ENCODE assay signal across 8 mouse cellular contexts in the genomic region with DNA sequence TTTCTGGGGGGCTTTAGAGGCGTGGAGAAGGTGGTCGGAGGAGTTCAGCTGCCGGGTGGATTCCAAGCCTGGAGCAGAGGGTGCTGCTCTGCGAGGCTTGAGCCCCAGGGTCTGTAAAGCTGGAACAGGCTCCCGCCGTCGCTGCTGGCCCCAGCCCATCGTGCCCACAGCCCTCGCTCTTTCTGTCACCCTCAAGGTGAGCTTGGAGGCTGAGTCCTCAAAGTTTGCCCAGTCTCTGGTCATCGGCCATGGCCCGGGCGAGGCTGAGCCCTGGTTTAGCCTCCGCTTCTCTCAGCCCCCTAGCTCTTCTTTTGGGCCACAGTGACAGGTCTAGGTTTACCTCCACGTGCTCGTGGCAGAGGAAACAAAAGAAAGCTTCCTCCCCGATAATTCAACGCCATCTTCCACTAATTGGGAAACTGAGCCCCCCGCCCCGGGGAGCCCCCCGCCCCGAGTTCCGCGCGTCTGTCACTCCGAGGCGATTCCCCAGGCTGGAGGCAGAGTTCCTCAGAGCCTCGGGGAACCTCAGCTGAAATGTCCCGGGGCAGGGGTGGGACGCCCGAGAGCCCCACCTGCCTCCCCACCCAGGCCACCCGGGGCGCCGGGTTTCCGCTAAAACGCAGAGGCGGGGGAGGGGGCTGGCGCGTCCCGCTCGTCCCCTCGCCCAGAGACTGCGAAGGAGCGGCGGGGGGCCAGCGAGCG.
A peak's percentile ranks its signal among the peaks of the same experiment; 100 is the strongest.
DNase-seq lines count a peak whose midpoint lies in the region; ATAC-seq and TF ChIP-seq lines count a peak whose summit lies in the region.

No protein-coding gene starts in this region.

- no peak overlapping the region; the same call in 1 of the 2 replicates for H3K27ac ChIP-seq in forebrain, embryonic 14.5 days (ENCODE audit: low read depth, low read length)
- H3K27ac ChIP-seq in hindbrain, embryonic 16.5 days (ENCODE audit: low read depth, low read length), result peak overlapping the region; percentile 92; the same call in 1 of the 2 replicates
- no peak overlapping the region; the same call in 1 of the 2 replicates for H3K27ac ChIP-seq in liver, embryonic 14.5 days
- no peak overlapping the region; the same call in 1 of the 2 replicates for H3K27ac ChIP-seq in neural tube, embryonic 13.5 days (replicated peaks)

- peak overlapping the region; percentile 91 for H3K9ac ChIP-seq in forebrain, embryonic 14.5 days (ENCODE audit: low read length)
- H3K9ac ChIP-seq in hindbrain, embryonic 16.5 days (ENCODE audit: low read depth, low read length), result peak overlapping the region; percentile 83
- peak overlapping the region; percentile 91 for H3K9ac ChIP-seq in liver, embryonic 14.5 days (replicated peaks)
- H3K9ac ChIP-seq in neural tube, embryonic 13.5 days, result peak overlapping the region; percentile 85

- DNase-seq in lung, adult 18-20 months, result peak; percentile 6 to 24
- no peak for DNase-seq in lung, postnatal 25 days (ENCODE audit: low spot score)
- peak; percentile 22 for DNase-seq in brain, embryonic 14.5 days (ENCODE audit: low read depth)
- peak; percentile 15 for DNase-seq in forebrain, embryonic 14.5 days (ENCODE audit: low spot score)
- DNase-seq in liver, embryonic 14.5 days (ENCODE audit: low read depth in 3 of 3, low spot score in 3 of 3), result no peak
- peak; percentile 75 for DNase-seq in thymus, postnatal 4 days

- WGBS in forebrain, embryonic 14.5 days, result 32% methylated on average over 30 of the region's 46 CpGs
- 18% methylated on average over 37 of the region's 46 CpGs for WGBS in hindbrain, embryonic 16.5 days
- WGBS in liver, embryonic 14.5 days (ENCODE audit: insufficient replicate concordance), result 8% methylated on average over 35 of the region's 46 CpGs
- WGBS in neural tube, embryonic 13.5 days, result 16% methylated on average over 42 of the region's 46 CpGs

- H3K4me1 ChIP-seq in forebrain, embryonic 14.5 days (ENCODE audit: control insufficient read depth, insufficient read depth, low read length), result peaks cover 4% of the 10 kb centered on the region; the same call in 1 of the 2 replicates
- H3K4me1 ChIP-seq in hindbrain, embryonic 16.5 days (ENCODE audit: control insufficient read depth, insufficient read depth, low read depth, low read length), result peaks cover 3% of the 10 kb centered on the region; the same call in 1 of the 2 replicates
- 0 out of 4 replicates have a peak, but pooled peaks cover 0 to 2% of the 10 kb centered on the region in 2 experiments for H3K4me1 ChIP-seq in liver, embryonic 14.5 days (replicated peaks; ENCODE audit: control insufficient read depth in 2 of 2, insufficient read depth in 2 of 2, low read length in 1 of 2)
- peaks cover 12% of the 10 kb centered on the region for H3K4me1 ChIP-seq in neural tube, embryonic 13.5 days (replicated peaks)

- no peak for TF ChIP-seq POLR2A in brain, embryonic 14.5 days (IDR thresholded peaks at IDR 0.05; ENCODE audit: borderline replicate concordance, extremely low read depth, insufficient read depth, insufficient read length, poor library complexity, severe bottlenecking)

- TF ChIP-seq CTCF in brain, embryonic 14.5 days (IDR thresholded peaks at IDR 0.05; ENCODE audit: borderline replicate concordance, extremely low read depth, insufficient read depth, insufficient read length), result no peak
- no peak for TF ChIP-seq CTCF in liver, embryonic 14.5 days (IDR thresholded peaks at IDR 0.05; ENCODE audit: low read depth)

- no peaks in the 10 kb centered on the region for H3K27me3 ChIP-seq in forebrain, embryonic 14.5 days (replicated peaks; ENCODE audit: control insufficient read depth, insufficient read depth, low read length)
- H3K27me3 ChIP-seq in hindbrain, embryonic 16.5 days (replicated peaks; ENCODE audit: control insufficient read depth, insufficient read depth, low read length), result no peaks in the 10 kb centered on the region
- H3K27me3 ChIP-seq in liver, embryonic 14.5 days (ENCODE audit: control insufficient read depth, insufficient read depth, low read length), result no peaks in the 10 kb centered on the region
- no peaks in the 10 kb centered on the region for H3K27me3 ChIP-seq in neural tube, embryonic 13.5 days

- no peaks in the 10 kb centered on the region for H3K9me3 ChIP-seq in forebrain, embryonic 14.5 days (replicated peaks; ENCODE audit: control insufficient read depth, low read length)
- H3K9me3 ChIP-seq in hindbrain, embryonic 16.5 days (ENCODE audit: control insufficient read depth, low read length), result peaks cover 2% of the 10 kb centered on the region; the same call in 1 of the 2 replicates
- H3K9me3 ChIP-seq in liver, embryonic 14.5 days (ENCODE audit: control insufficient read depth, low read length), result no peaks in the 10 kb centered on the region
- H3K9me3 ChIP-seq in neural tube, embryonic 13.5 days, result no peaks in the 10 kb centered on the region

- H3K4me3 ChIP-seq in forebrain, embryonic 14.5 days (ENCODE audit: low read depth, low read length), result peak overlapping the region; percentile 58
- H3K4me3 ChIP-seq in hindbrain, embryonic 16.5 days (ENCODE audit: low read length), result peak overlapping the region; percentile 70
- peak overlapping the region; percentile 86 to 87 for H3K4me3 ChIP-seq in liver, embryonic 14.5 days (ENCODE audit: insufficient read depth in 1 of 2, low read depth in 2 of 2, low read length in 2 of 2)
- peak overlapping the region; percentile 64 for H3K4me3 ChIP-seq in neural tube, embryonic 13.5 days

- peak overlapping the region; percentile 60 for H3K4me2 ChIP-seq in forebrain, embryonic 14.5 days (ENCODE audit: low read length)
- peak overlapping the region; percentile 54 for H3K4me2 ChIP-seq in hindbrain, embryonic 16.5 days (ENCODE audit: low read length)
- peak overlapping the region; percentile 74 for H3K4me2 ChIP-seq in liver, embryonic 14.5 days (ENCODE audit: low read depth)
- peak overlapping the region; percentile 66 for H3K4me2 ChIP-seq in neural tube, embryonic 13.5 days

- no peaks in the 10 kb centered on the region for H3K36me3 ChIP-seq in forebrain, embryonic 14.5 days (ENCODE audit: control insufficient read depth, insufficient read depth, low read length)
- H3K36me3 ChIP-seq in hindbrain, embryonic 16.5 days (ENCODE audit: control insufficient read depth, insufficient read depth, low read length), result no peaks in the 10 kb centered on the region
- H3K36me3 ChIP-seq in liver, embryonic 14.5 days (replicated peaks; ENCODE audit: control insufficient read depth, insufficient read depth, low read depth), result no peaks in the 10 kb centered on the region
- no peaks in the 10 kb centered on the region for H3K36me3 ChIP-seq in neural tube, embryonic 13.5 days

- ATAC-seq in forebrain, embryonic 14.5 days, result peak; percentile 16
- peak; percentile 12 for ATAC-seq in hindbrain, embryonic 16.5 days
- peak; percentile 57 for ATAC-seq in liver, embryonic 14.5 days (ENCODE audit: insufficient read depth)
- ATAC-seq in neural tube, embryonic 13.5 days (ENCODE audit: low read depth), result peak; percentile 30

- no peak for TF ChIP-seq EP300 in liver, embryonic 14.5 days (IDR thresholded peaks at IDR 0.05; ENCODE audit: low read depth)

Comparison
In these comparisons a context has a peak if more than half of its experiments do, and no peak if none do; other contexts are left out.
1. DNase-seq: peak in lung, adult 18-20 months (2 of 2), brain, embryonic 14.5 days (single experiment), forebrain, embryonic 14.5 days (single experiment) and thymus, postnatal 4 days (single experiment); none in lung, postnatal 25 days (single experiment) and liver, embryonic 14.5 days (0 of 3).
2. Peak in every context shown above with its lines, with median percentiles within 50 percentile points of each other: ATAC-seq, H3K4me2 ChIP-seq, H3K4me3 ChIP-seq and H3K9ac ChIP-seq.